Comparison of ENCODE assay signal across 9 mouse cellular contexts in genomic region chr19:33227004-33227403, GRCm38 (mm10).
DNase-seq lines count a peak whose midpoint lies in the region; ATAC-seq lines count a peak whose summit lies in the region.
"Had no signal": no experiment of that assay in that cellular context is flagged by ENCODE, and none has a peak within 500 bp of the region (broad histone marks: within the 10 kb centered on the region; RNA-seq: fewer than 3 reads in every experiment).

No protein-coding gene starts in this region.

- H3K27me3 ChIP-seq in forebrain, embryonic 15.5 days = no peaks in the 10 kb centered on the region
- H3K27me3 ChIP-seq in intestine, embryonic 14.5 days (replicated peaks; ENCODE audit: control insufficient read depth, insufficient read depth, low read length) = no peaks in the 10 kb centered on the region
- H3K27me3 ChIP-seq: liver, embryonic 15.5 days had no signal

- H3K4me2 ChIP-seq in forebrain, embryonic 15.5 days (replicated peaks) = no peak overlapping the region
- no peak overlapping the region for H3K4me2 ChIP-seq in intestine, embryonic 14.5 days (ENCODE audit: low read length)
- H3K4me2 ChIP-seq: liver, embryonic 15.5 days had no signal

- no peak overlapping the region for H3K27ac ChIP-seq in forebrain, embryonic 15.5 days (replicated peaks)
- no peak overlapping the region for H3K27ac ChIP-seq in intestine, embryonic 14.5 days (ENCODE audit: low read depth)
- H3K27ac ChIP-seq: liver, embryonic 15.5 days had no signal

- no peak overlapping the region for H3K9ac ChIP-seq in forebrain, embryonic 15.5 days (replicated peaks)
- H3K9ac ChIP-seq in intestine, embryonic 14.5 days (ENCODE audit: low read length) = no peak overlapping the region
- H3K9ac ChIP-seq: liver, embryonic 15.5 days had no signal

- DNase-seq in NIH3T3 (ENCODE audit: low read depth) = peak; percentile 94
- peak; percentile 60 for DNase-seq in c-Kit-positive CD71-positive TER-119-negative erythroid progenitor cells, embryonic 14.5 days (ENCODE audit: low read depth)
- DNase-seq in intestine, embryonic 14.5 days (ENCODE audit: low spot score) = peak; percentile 72
- DNase-seq in left cerebral cortex, postnatal 14 days (ENCODE audit: low spot score in 2 of 2) = peak; percentile 64 to 79
- peak; percentile 86 for DNase-seq in mesoderm, embryonic 11.5 days (ENCODE audit: low read depth, low spot score)
- peak; percentile 43 for DNase-seq in right cerebral cortex, postnatal 14 days

- WGBS in forebrain, embryonic 15.5 days = 3% methylated on average over 3 of the region's 3 CpGs
- WGBS in intestine, embryonic 14.5 days = 7% methylated on average over 3 of the region's 3 CpGs

- peak; percentile 91 for ATAC-seq in forebrain, embryonic 15.5 days (replicated peaks)
- ATAC-seq in intestine, embryonic 14.5 days (replicated peaks; ENCODE audit: low FRiP score, low TSS enrichment, low read depth) = peak; percentile 52; the same call in 1 of the 2 replicates
- ATAC-seq in erythroblast, adult 5-6 weeks (replicated peaks; ENCODE audit: low FRiP score, poor library complexity, severe bottlenecking) = no peak

- intact Hi-C loops in left cerebral cortex, postnatal 14 days (cut with DNase I) = loop anchor here (2.0 kb wide), 4 partner anchors 140 to 512 kb away; partner anchors contain the start of gene Pten

- no peaks in the 10 kb centered on the region for H3K36me3 ChIP-seq in forebrain, embryonic 15.5 days
- no peaks in the 10 kb centered on the region for H3K36me3 ChIP-seq in intestine, embryonic 14.5 days (ENCODE audit: control insufficient read depth, insufficient read depth, low read length)
- H3K36me3 ChIP-seq: liver, embryonic 15.5 days had no signal

- H3K4me1 ChIP-seq in forebrain, embryonic 15.5 days = peaks cover 15% of the 10 kb centered on the region
- H3K4me1 ChIP-seq in intestine, embryonic 14.5 days (replicated peaks; ENCODE audit: control insufficient read depth, insufficient read depth, low read length) = peaks cover 32% of the 10 kb centered on the region

- no peak overlapping the region for H3K4me3 ChIP-seq in forebrain, embryonic 15.5 days
- no peak overlapping the region for H3K4me3 ChIP-seq in intestine, embryonic 14.5 days (ENCODE audit: low read depth, low read length)
- H3K4me3 ChIP-seq: liver, embryonic 15.5 days had no signal

- no peaks in the 10 kb centered on the region for H3K9me3 ChIP-seq in forebrain, embryonic 15.5 days
- H3K9me3 ChIP-seq in intestine, embryonic 14.5 days (ENCODE audit: control insufficient read depth, low read length) = no peaks in the 10 kb centered on the region
- H3K9me3 ChIP-seq: liver, embryonic 15.5 days had no signal

Comparison
In these comparisons a context has a peak if more than half of its experiments do, and no peak if none do; other contexts are left out.
1. DNase-seq: peak in every context shown above with its lines; median percentile 94 in NIH3T3; 86 in mesoderm, embryonic 11.5 days; 72 in intestine, embryonic 14.5 days; 72 in left cerebral cortex, postnatal 14 days; 60 in c-Kit-positive CD71-positive TER-119-negative erythroid progenitor cells, embryonic 14.5 days; 43 in right cerebral cortex, postnatal 14 days.